Mouse (Mus musculus): Measurements from ENCODE around the gene Ppp4r1. TPM values are rescaled to one million over a fixed set of nuclear protein-coding genes. Genes with fewer than 3 reads are reported as not detected.

The Ppp4r1 gene
- polyA plus RNA-seq, 2 experiments: 43.7 to 67.6 TPM

- 74% methylated on average over 11 of the region's 11 CpGs for WGBS
- H3K4me3 ChIP-seq (replicated peaks; ENCODE audit: low read length): no peak overlapping the region
- peaks cover 54% of the 10 kb centered on the region for H3K36me3 ChIP-seq (ENCODE audit: control insufficient read depth, insufficient read depth, low read length)
- DNase-seq (ENCODE audit: low spot score): peak; percentile 28
- H3K9ac ChIP-seq (ENCODE audit: low read depth, low read length, severe bottlenecking): no peak overlapping the region
- no peak for TF ChIP-seq POLR2A (IDR thresholded peaks at IDR 0.05; ENCODE audit: borderline replicate concordance, extremely low read depth, insufficient read depth, insufficient read length)
- H3K9me3 ChIP-seq (ENCODE audit: control insufficient read depth, low read length): no peaks in the 10 kb centered on the region
- ATAC-seq (ENCODE audit: low FRiP score, low read depth): no peak
- H3K4me2 ChIP-seq (replicated peaks; ENCODE audit: low read depth, low read length, severe bottlenecking): no peak overlapping the region
- H3K4me1 ChIP-seq (ENCODE audit: control insufficient read depth, insufficient read depth, low read length): no peaks in the 10 kb centered on the region
- H3K27me3 ChIP-seq (ENCODE audit: control insufficient read depth, insufficient read depth, low read length): no peaks in the 10 kb centered on the region
- H3K27ac ChIP-seq (replicated peaks; ENCODE audit: low read depth, low read length): no peak overlapping the region
These were observed 65.5 kb downstream of the Ppp4r1 start for GRCm38 (mm10) chr17:65847694-65848449.

DNA sequence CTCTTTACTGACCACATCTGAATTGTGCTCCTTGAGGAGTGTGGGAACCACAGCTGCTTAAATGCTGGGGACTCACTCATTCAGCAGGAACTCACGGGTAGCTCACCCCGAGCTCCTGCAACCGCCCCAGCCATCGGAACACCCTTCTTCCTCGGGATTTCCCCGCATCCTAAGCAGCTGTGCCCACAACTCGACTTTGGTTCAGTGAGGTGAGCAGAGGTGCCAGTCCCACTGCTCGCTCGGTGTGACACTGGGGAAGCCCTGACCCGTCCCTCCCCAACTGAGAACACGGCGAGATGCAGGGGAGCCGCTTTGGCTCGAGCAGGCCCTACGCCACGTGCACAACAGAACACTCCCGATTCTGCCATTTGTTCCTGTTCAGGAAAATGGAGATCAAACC is 68.1 kb downstream of the Ppp4r1 start:
- WGBS: 94% methylated on average over 17 of the region's 17 CpGs
- TF ChIP-seq POLR2A (IDR thresholded peaks at IDR 0.05; ENCODE audit: borderline replicate concordance, extremely low read depth, insufficient read depth, insufficient read length): no peak
- ATAC-seq (ENCODE audit: low FRiP score, low read depth): no peak

GRCm38 (mm10) chr17:65851749-65852148 is 69.4 kb downstream of the Ppp4r1 start:
- no peaks in the 10 kb centered on the region for H3K9me3 ChIP-seq (ENCODE audit: control insufficient read depth, low read length)
- ATAC-seq (ENCODE audit: low FRiP score, low read depth) (no peak), DNase-seq (ENCODE audit: low spot score) (no peak)
- H3K27me3 ChIP-seq (ENCODE audit: control insufficient read depth, insufficient read depth, low read length): no peaks in the 10 kb centered on the region
- no peak overlapping the region for H3K4me3 ChIP-seq (replicated peaks; ENCODE audit: low read length)
- H3K9ac ChIP-seq (ENCODE audit: low read depth, low read length, severe bottlenecking): no peak overlapping the region
- TF ChIP-seq POLR2A (IDR thresholded peaks at IDR 0.05; ENCODE audit: borderline replicate concordance, extremely low read depth, insufficient read depth, insufficient read length): no peak
- H3K36me3 ChIP-seq (ENCODE audit: control insufficient read depth, insufficient read depth, low read length): peaks cover 72% of the 10 kb centered on the region
- no peak overlapping the region for H3K27ac ChIP-seq (replicated peaks; ENCODE audit: low read depth, low read length)
- 88% methylated on average over 6 of the region's 6 CpGs for WGBS
- no peak overlapping the region for H3K4me2 ChIP-seq (replicated peaks; ENCODE audit: low read depth, low read length, severe bottlenecking)
- H3K4me1 ChIP-seq (ENCODE audit: control insufficient read depth, insufficient read depth, low read length): no peaks in the 10 kb centered on the region

More for the DNA sequence above, 68.1 kb downstream of the Ppp4r1 start:
- H3K27ac ChIP-seq (replicated peaks; ENCODE audit: low read depth, low read length): no peak overlapping the region
- H3K9me3 ChIP-seq (ENCODE audit: control insufficient read depth, low read length): no peaks in the 10 kb centered on the region
- H3K4me1 ChIP-seq (ENCODE audit: control insufficient read depth, insufficient read depth, low read length): no peaks in the 10 kb centered on the region
- H3K27me3 ChIP-seq (ENCODE audit: control insufficient read depth, insufficient read depth, low read length): no peaks in the 10 kb centered on the region
- H3K36me3 ChIP-seq (ENCODE audit: control insufficient read depth, insufficient read depth, low read length): peaks cover 59% of the 10 kb centered on the region
- no peak overlapping the region for H3K4me2 ChIP-seq (replicated peaks; ENCODE audit: low read depth, low read length, severe bottlenecking)
- no peak overlapping the region for H3K9ac ChIP-seq (ENCODE audit: low read depth, low read length, severe bottlenecking)
- no peak overlapping the region for H3K4me3 ChIP-seq (replicated peaks; ENCODE audit: low read length)
- no peak for DNase-seq (ENCODE audit: low spot score)

GRCm38 (mm10) chr17:65853326-65853725 is 71.0 kb downstream of the Ppp4r1 start:
- Histone ChIP-seq H3K27me3 (ENCODE audit: control insufficient read depth, insufficient read depth, low read length) (no peaks in the 10 kb centered on the region), H3K4me1 (ENCODE audit: control insufficient read depth, insufficient read depth, low read length) (no peaks in the 10 kb centered on the region), H3K4me3 (replicated peaks; ENCODE audit: low read length) (no peak overlapping the region), H3K9me3 (ENCODE audit: control insufficient read depth, low read length) (no peaks in the 10 kb centered on the region), H3K36me3 (ENCODE audit: control insufficient read depth, insufficient read depth, low read length) (peaks cover 83% of the 10 kb centered on the region), H3K27ac (replicated peaks; ENCODE audit: low read depth, low read length) (no peak overlapping the region), H3K4me2 (replicated peaks; ENCODE audit: low read depth, low read length, severe bottlenecking) (no peak overlapping the region), H3K9ac (ENCODE audit: low read depth, low read length, severe bottlenecking) (no peak overlapping the region)
- ATAC-seq (ENCODE audit: low FRiP score, low read depth): no peak
- TF ChIP-seq POLR2A (IDR thresholded peaks at IDR 0.05; ENCODE audit: borderline replicate concordance, extremely low read depth, insufficient read depth, insufficient read length): no peak
- 86% methylated on average over 6 of the region's 6 CpGs for WGBS
- no peak for DNase-seq (ENCODE audit: low spot score)

GRCm38 (mm10) chr17:65854006-65854405 is 71.6 kb downstream of the Ppp4r1 start:
- Histone ChIP-seq H3K4me3 (replicated peaks; ENCODE audit: low read length) (no peak overlapping the region), H3K36me3 (ENCODE audit: control insufficient read depth, insufficient read depth, low read length) (peaks cover 85% of the 10 kb centered on the region), H3K27me3 (ENCODE audit: control insufficient read depth, insufficient read depth, low read length) (no peaks in the 10 kb centered on the region), H3K4me1 (ENCODE audit: control insufficient read depth, insufficient read depth, low read length) (no peaks in the 10 kb centered on the region), H3K9ac (ENCODE audit: low read depth, low read length, severe bottlenecking) (no peak overlapping the region), H3K4me2 (replicated peaks; ENCODE audit: low read depth, low read length, severe bottlenecking) (no peak overlapping the region), H3K27ac (replicated peaks; ENCODE audit: low read depth, low read length) (no peak overlapping the region), H3K9me3 (ENCODE audit: control insufficient read depth, low read length) (no peaks in the 10 kb centered on the region)
- DNase-seq (ENCODE audit: low spot score) (no peak), ATAC-seq (ENCODE audit: low FRiP score, low read depth) (no peak)
- no peak for TF ChIP-seq POLR2A (IDR thresholded peaks at IDR 0.05; ENCODE audit: borderline replicate concordance, extremely low read depth, insufficient read depth, insufficient read length)
- WGBS: 89% methylated on average over 4 of the region's 4 CpGs

All from limb, embryonic 14.5 days (tissue).